Mouse (Mus musculus): Measurements from ENCODE around the gene Son. TPM values are rescaled to one million over a fixed set of nuclear protein-coding genes. Genes with fewer than 3 reads are reported as not detected.
"Not testable (repeated sequence)": the region's sequence is repeated elsewhere in the genome, so short reads cannot be mapped to it uniquely, and the experiment has no call there.

The Son gene
- polyA plus RNA-seq, 1 experiment, result 67.5 TPM

DNA sequence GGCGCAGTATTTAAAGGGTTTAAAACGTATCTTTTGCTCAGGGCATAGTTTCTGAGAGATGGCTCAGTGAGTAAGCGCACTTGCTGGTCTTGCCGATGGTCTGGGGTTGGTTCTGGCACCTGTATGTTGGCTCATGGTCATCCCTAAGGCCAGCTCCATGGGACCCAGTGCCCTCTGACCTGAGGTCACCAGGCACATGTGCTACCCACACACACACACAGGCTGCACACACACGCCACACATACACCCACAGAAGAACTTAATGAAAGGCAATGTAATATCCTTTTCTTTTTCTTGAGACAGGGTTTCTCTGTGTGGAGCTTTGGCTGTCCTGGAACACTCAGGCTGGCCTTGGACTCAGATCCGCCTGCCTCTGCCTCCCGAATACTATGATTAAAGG lies 14.4 kb upstream of the Son start:
- 90% methylated on average over 7 of the region's 7 CpGs for WGBS
- no peak for TF ChIP-seq CTCF (IDR thresholded peaks at IDR 0.05; ENCODE audit: extremely low read depth, insufficient read length, insufficient replicate concordance, low read depth, low read length)
- TF ChIP-seq POLR2A (IDR thresholded peaks at IDR 0.05; ENCODE audit: low read depth, low read length), result no peak
- no peaks in the 10 kb centered on the region for H3K4me1 ChIP-seq (ENCODE audit: control insufficient read depth, insufficient read depth, insufficient read length, low read length)
- H3K4me3 ChIP-seq (ENCODE audit: low read depth, low read length), result no peak overlapping the region
- no peak overlapping the region for H3K27ac ChIP-seq (ENCODE audit: insufficient read depth, low read depth, low read length)
- H3K36me3 ChIP-seq (ENCODE audit: control insufficient read depth, insufficient read depth, low read length), result peaks cover 42% of the 10 kb centered on the region
- H3K27me3 ChIP-seq (ENCODE audit: control insufficient read depth, insufficient read depth, low read length), result no peaks in the 10 kb centered on the region

DNA sequence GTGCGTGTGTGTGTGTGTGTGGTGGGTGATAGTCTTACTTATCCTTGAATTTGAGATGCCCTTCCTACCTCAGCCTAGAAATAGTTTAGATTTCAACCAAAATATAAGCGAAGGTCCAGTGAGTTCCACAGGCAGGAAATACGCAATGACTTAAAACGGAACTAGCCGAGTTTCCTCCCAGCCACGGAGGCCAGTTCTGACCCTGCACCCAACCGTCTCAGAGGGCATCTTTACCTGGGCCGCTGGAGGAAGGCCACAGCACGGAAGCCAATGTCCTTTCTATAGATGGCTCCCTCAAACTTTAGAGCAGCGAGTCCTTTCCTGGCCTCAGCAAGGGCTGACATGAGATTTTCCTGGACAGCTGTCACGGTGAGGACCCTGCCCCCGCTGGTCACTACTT lies 13.7 kb upstream of the Son start:
- 87% methylated on average over 12 of the region's 12 CpGs for WGBS
- peaks cover 42% of the 10 kb centered on the region for H3K36me3 ChIP-seq (ENCODE audit: control insufficient read depth, insufficient read depth, low read length)

GRCm38 (mm10) chr16:91639161-91639560 lies 8.1 kb upstream of the Son start:
- Histone ChIP-seq H3K4me1 (ENCODE audit: control insufficient read depth, insufficient read depth, insufficient read length, low read length) (no peaks in the 10 kb centered on the region), H3K4me3 (ENCODE audit: low read depth, low read length) (no peak overlapping the region), H3K27me3 (ENCODE audit: control insufficient read depth, insufficient read depth, low read length) (no peaks in the 10 kb centered on the region), H3K36me3 (ENCODE audit: control insufficient read depth, insufficient read depth, low read length) (peaks cover 45% of the 10 kb centered on the region), H3K27ac (ENCODE audit: insufficient read depth, low read depth, low read length) (no peak overlapping the region)
- 93% methylated on average over 5 of the region's 5 CpGs for WGBS
- TF ChIP-seq CTCF (IDR thresholded peaks at IDR 0.05; ENCODE audit: extremely low read depth, insufficient read length, insufficient replicate concordance, low read depth, low read length) (no peak), POLR2A (IDR thresholded peaks at IDR 0.05; ENCODE audit: low read depth, low read length) (no peak)

More for the DNA sequence above, 13.7 kb upstream of the Son start:
- Histone ChIP-seq H3K27ac (ENCODE audit: insufficient read depth, low read depth, low read length) (no peak overlapping the region), H3K4me1 (ENCODE audit: control insufficient read depth, insufficient read depth, insufficient read length, low read length) (no peaks in the 10 kb centered on the region), H3K4me3 (ENCODE audit: low read depth, low read length) (no peak overlapping the region), H3K27me3 (ENCODE audit: control insufficient read depth, insufficient read depth, low read length) (no peaks in the 10 kb centered on the region)
- TF ChIP-seq POLR2A (IDR thresholded peaks at IDR 0.05; ENCODE audit: low read depth, low read length) (no peak), CTCF (IDR thresholded peaks at IDR 0.05; ENCODE audit: extremely low read depth, insufficient read length, insufficient replicate concordance, low read depth, low read length) (no peak)

DNA sequence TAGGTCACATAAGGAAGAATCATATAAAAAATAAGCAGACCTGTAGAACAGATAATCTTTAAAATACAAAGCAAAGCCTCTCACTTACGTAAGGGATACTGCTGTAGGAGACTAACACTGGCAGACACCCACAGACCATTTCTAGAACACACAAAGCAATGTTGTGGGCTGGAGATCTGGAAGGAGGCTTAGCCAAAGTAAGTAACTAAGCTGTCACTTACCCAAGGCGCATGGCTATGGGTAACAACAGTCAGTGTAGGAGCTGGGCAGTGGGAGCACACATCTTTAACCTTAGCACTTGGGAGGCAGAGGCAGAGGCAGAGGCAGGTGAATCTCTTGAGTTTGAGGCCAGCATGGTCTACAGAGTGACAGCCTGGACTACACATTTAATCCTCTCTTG lies 7.7 kb upstream of the Son start:
- WGBS, result 91% methylated on average over 2 of the region's 2 CpGs
- Histone ChIP-seq H3K36me3 (ENCODE audit: control insufficient read depth, insufficient read depth, low read length) (peaks cover 45% of the 10 kb centered on the region), H3K27me3 (ENCODE audit: control insufficient read depth, insufficient read depth, low read length) (no peaks in the 10 kb centered on the region), H3K4me1 (ENCODE audit: control insufficient read depth, insufficient read depth, insufficient read length, low read length) (no peaks in the 10 kb centered on the region), H3K27ac (ENCODE audit: insufficient read depth, low read depth, low read length) (no peak overlapping the region), H3K4me3 (ENCODE audit: low read depth, low read length) (no peak overlapping the region)
- TF ChIP-seq POLR2A (IDR thresholded peaks at IDR 0.05; ENCODE audit: low read depth, low read length) (no peak), CTCF (IDR thresholded peaks at IDR 0.05; ENCODE audit: extremely low read depth, insufficient read length, insufficient replicate concordance, low read depth, low read length) (no peak)

DNA sequence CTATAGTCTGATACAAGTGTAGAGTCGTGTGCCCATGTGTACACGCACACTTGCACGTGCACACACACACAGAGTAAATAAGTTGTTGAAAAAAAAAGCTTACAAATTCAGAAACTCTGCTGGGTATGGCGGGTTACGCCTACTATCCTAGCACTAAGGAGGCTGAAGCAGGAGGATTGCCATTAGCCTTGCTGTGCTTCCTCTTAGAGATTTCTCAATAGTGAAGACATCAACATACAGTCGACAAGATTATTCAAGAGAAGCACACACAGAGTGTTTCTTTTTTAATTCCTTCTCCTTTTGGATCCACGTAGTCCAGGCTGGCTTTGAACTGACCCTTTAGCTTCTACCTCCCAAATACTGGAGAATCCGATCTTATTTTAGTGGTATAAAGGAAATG lies 7.1 kb upstream of the Son start:
- no peak overlapping the region for H3K27ac ChIP-seq (ENCODE audit: insufficient read depth, low read depth, low read length)
- no peaks in the 10 kb centered on the region for H3K27me3 ChIP-seq (ENCODE audit: control insufficient read depth, insufficient read depth, low read length)
- no peak overlapping the region for H3K4me3 ChIP-seq (ENCODE audit: low read depth, low read length)
- H3K36me3 ChIP-seq (ENCODE audit: control insufficient read depth, insufficient read depth, low read length), result peaks cover 45% of the 10 kb centered on the region
- TF ChIP-seq POLR2A (IDR thresholded peaks at IDR 0.05; ENCODE audit: low read depth, low read length) (no peak), CTCF (IDR thresholded peaks at IDR 0.05; ENCODE audit: extremely low read depth, insufficient read length, insufficient replicate concordance, low read depth, low read length) (no peak)
- 92% methylated on average over 8 of the region's 8 CpGs for WGBS
- H3K4me1 ChIP-seq (ENCODE audit: control insufficient read depth, insufficient read depth, insufficient read length, low read length), result no peaks in the 10 kb centered on the region

- Histone ChIP-seq H3K27me3 (ENCODE audit: control insufficient read depth, insufficient read depth, low read length) (no peaks in the 10 kb centered on the region), H3K27ac (ENCODE audit: insufficient read depth, low read depth, low read length) (no peak overlapping the region), H3K4me3 (ENCODE audit: low read depth, low read length) (no peak overlapping the region), H3K36me3 (ENCODE audit: control insufficient read depth, insufficient read depth, low read length) (peaks cover 18% of the 10 kb centered on the region), H3K4me1 (ENCODE audit: control insufficient read depth, insufficient read depth, insufficient read length, low read length) (no peaks in the 10 kb centered on the region)
- WGBS, result 74% methylated on average over 2 of the region's 2 CpGs
- TF ChIP-seq POLR2A (IDR thresholded peaks at IDR 0.05; ENCODE audit: low read depth, low read length) (no peak), CTCF (IDR thresholded peaks at IDR 0.05; ENCODE audit: extremely low read depth, insufficient read length, insufficient replicate concordance, low read depth, low read length) (no peak)
Observed at GRCm38 (mm10) chr16:91644901-91645300, 2.4 kb upstream of the Son start.

DNA sequence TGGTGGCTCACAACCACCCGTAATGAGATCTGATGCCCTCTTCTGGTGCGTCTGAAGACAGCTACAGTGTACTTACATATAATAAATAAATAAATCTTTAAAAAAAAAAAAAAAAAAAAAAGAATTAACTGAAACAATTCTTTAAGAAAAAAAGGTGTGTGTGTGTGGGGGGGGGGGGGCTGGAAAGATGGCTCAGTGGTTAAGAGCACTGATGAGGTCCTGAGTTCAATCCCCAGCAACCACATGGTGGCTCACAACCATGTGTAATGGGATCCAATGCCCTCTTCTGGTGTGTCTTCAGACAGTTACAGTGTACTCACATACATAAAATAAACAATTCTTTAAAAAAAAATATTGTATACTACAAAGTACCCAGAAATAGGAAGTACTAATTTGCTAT lies 1.9 kb upstream of the Son start:
- not testable (repeated sequence) for H3K4me3 ChIP-seq (ENCODE audit: low read depth, low read length); H3K27me3 ChIP-seq (ENCODE audit: control insufficient read depth, insufficient read depth, low read length); H3K27ac ChIP-seq (ENCODE audit: insufficient read depth, low read depth, low read length); H3K4me1 ChIP-seq (ENCODE audit: control insufficient read depth, insufficient read depth, insufficient read length, low read length)
- H3K36me3 ChIP-seq (ENCODE audit: control insufficient read depth, insufficient read depth, low read length), result peaks cover 14% of the 10 kb centered on the region
- WGBS, result 25% methylated on average over 1 of the region's 2 CpGs
